Mouse (Mus musculus) MEL (cell line): ENCODE data around the gene Grik5. TPM values are rescaled to one million over a fixed set of nuclear protein-coding genes. Genes with fewer than 3 reads are reported as not detected.

Experiments used
- DNase-seq: peaks from one replicate; pipeline ENCODE4 v3.0.0; 2011; ENCODE audit warnings: low read depth, low spot score
- H3K27ac ChIP-seq: 2 replicates; pipeline ENCODE4 v1.5.1; 2012; ENCODE audit warnings: low read depth, mild to moderate bottlenecking, control low read depth, low read length, moderate library complexity; ENCODE audit not compliant: control insufficient read depth
- H3K27me3 ChIP-seq, 2 experiments: fragments of 150-350 bp in 1 of 2; sonication (generic) in 1 of 2; 2 replicates each; pipeline ENCODE4 v1.6.1; 2012; ENCODE audit warnings: low read length in 2 of 2, mild to moderate bottlenecking in 2 of 2, improper control_type of control experiment in 1 of 2, moderate library complexity in 1 of 2; ENCODE audit not compliant: insufficient read depth in 2 of 2, control insufficient read depth in 1 of 2
- H3K36me3 ChIP-seq, 2 experiments: 2 replicates each; pipeline ENCODE4 v1.6.1; 2012 to 2014; ENCODE audit warnings: low read length in 2 of 2, improper control_type of control experiment in 1 of 2, inconsistent platforms in 1 of 2, mild to moderate bottlenecking in 1 of 2; ENCODE audit not compliant: insufficient read depth in 2 of 2, control insufficient read depth in 1 of 2
- H3K4me1 ChIP-seq, 2 experiments: fragments of 150-350 bp in 1 of 2; sonication (generic) in 1 of 2; 2 replicates each; pipeline ENCODE4 v1.6.1; 2012; ENCODE audit warnings: low read length in 2 of 2, improper control_type of control experiment in 1 of 2, mild to moderate bottlenecking in 1 of 2; ENCODE audit not compliant: insufficient read depth in 2 of 2, control insufficient read depth in 1 of 2
- H3K4me3 ChIP-seq, 2 experiments: fragments of 150-350 bp in 1 of 2; sonication (generic) in 1 of 2; 2 replicates each; pipeline ENCODE4 v1.5.1; 2012; ENCODE audit warnings: low read depth in 2 of 2, low read length in 2 of 2, mild to moderate bottlenecking in 2 of 2, moderate library complexity in 2 of 2, control low read depth in 1 of 2, improper control_type of control experiment in 1 of 2; ENCODE audit not compliant: control insufficient read depth in 1 of 2, insufficient read depth in 1 of 2
- H3K79me2 ChIP-seq: 2 replicates; pipeline ENCODE4 v1.6.1; 2012; ENCODE audit warnings: mild to moderate bottlenecking, low read length, moderate library complexity; ENCODE audit not compliant: control insufficient read depth, poor library complexity, insufficient read depth
- H3K9ac ChIP-seq: 2 replicates; pipeline ENCODE4 v1.6.1; 2012; ENCODE audit warnings: low read depth, mild to moderate bottlenecking, control low read depth, low read length, moderate library complexity; ENCODE audit not compliant: control insufficient read depth, poor library complexity, severe bottlenecking
- H3K9me3 ChIP-seq: fragments of 150-350 bp; sonication (generic); replicated peaks from 2 replicates; pipeline ENCODE4 v1.6.1; 2012; ENCODE audit warnings: mild to moderate bottlenecking, low read length, improper control_type of control experiment, moderate library complexity; ENCODE audit not compliant: insufficient read depth
- CHD2 ChIP-seq: IDR thresholded peaks from 2 replicates; pipeline ENCODE4 v1.6.1; 2011; ENCODE audit warnings: low read length, improper control_type of control experiment
- ETS1 ChIP-seq: IDR thresholded peaks from 2 replicates; pipeline ENCODE4 v1.6.1; 2012; ENCODE audit warnings: low read depth, mild to moderate bottlenecking, inconsistent platforms, low read length, improper control_type of control experiment, moderate library complexity
- GABPA ChIP-seq: IDR thresholded peaks from 2 replicates; pipeline ENCODE4 v1.6.1; 2012; ENCODE audit warnings: low read depth, mild to moderate bottlenecking, inconsistent platforms, low read length, improper control_type of control experiment, moderate library complexity
- GATA1 ChIP-seq: IDR thresholded peaks from 2 replicates; pipeline ENCODE4 v1.6.1; 2011; ENCODE audit warnings: low read depth, low read length, improper control_type of control experiment
- HCFC1 ChIP-seq: IDR thresholded peaks from 2 replicates; pipeline ENCODE4 v1.6.1; 2012; ENCODE audit warnings: low read depth, mild to moderate bottlenecking, inconsistent platforms, low read length, improper control_type of control experiment, moderate library complexity
- KAT2A ChIP-seq: conservative IDR thresholded peaks from 2 replicates; pipeline ENCODE4 v1.6.1; 2012; ENCODE audit warnings: low read depth, low read length, improper control_type of control experiment, inconsistent platforms
- MAFK ChIP-seq: IDR thresholded peaks from 2 replicates; pipeline ENCODE4 v1.6.1; 2011; ENCODE audit warnings: low read depth, mild to moderate bottlenecking, low read length, improper control_type of control experiment, borderline replicate concordance
- MAX ChIP-seq: IDR thresholded peaks from 2 replicates; pipeline ENCODE4 v1.6.1; 2011; ENCODE audit warnings: low read length, improper control_type of control experiment
- MEF2A ChIP-seq: IDR thresholded peaks from 2 replicates; pipeline ENCODE4 v1.6.1; 2014; ENCODE audit warnings: low read depth, mild to moderate bottlenecking, inconsistent platforms, low read length, improper control_type of control experiment; ENCODE audit not compliant: poor library complexity, insufficient replicate concordance, severe bottlenecking; ENCODE audit errors: extremely low read depth
- MYB ChIP-seq: IDR thresholded peaks from 2 replicates; pipeline ENCODE4 v1.6.1; 2011; ENCODE audit warnings: mild to moderate bottlenecking, low read depth, low read length, improper control_type of control experiment
- NRF1 ChIP-seq: IDR thresholded peaks from 2 replicates; pipeline ENCODE4 v1.6.1; 2014; ENCODE audit warnings: low read depth, mild to moderate bottlenecking, inconsistent platforms, low read length, improper control_type of control experiment, moderate library complexity; ENCODE audit not compliant: poor library complexity, insufficient read depth, severe bottlenecking
- POLR2A ChIP-seq, 2 experiments: IDR thresholded peaks; 2 replicates each; pipeline ENCODE4 v1.6.1; 2011 to 2012; ENCODE audit warnings: low read length in 2 of 2, mild to moderate bottlenecking in 2 of 2, control low read depth in 1 of 2, improper control_type of control experiment in 1 of 2, low read depth in 1 of 2, moderate library complexity in 1 of 2; ENCODE audit not compliant: control insufficient read depth in 1 of 2, insufficient read depth in 1 of 2, poor library complexity in 1 of 2
- POLR2AphosphoS2 ChIP-seq: IDR thresholded peaks from 2 replicates; pipeline ENCODE4 v1.6.1; 2011; ENCODE audit warnings: low read length, improper control_type of control experiment
- POLR2AphosphoS5 ChIP-seq: IDR thresholded peaks from 2 replicates; pipeline ENCODE4 v1.6.1; 2012; ENCODE audit warnings: low read depth, borderline replicate concordance, mild to moderate bottlenecking, inconsistent platforms, low read length, moderate library complexity, mixed read lengths
- SIN3A ChIP-seq: IDR thresholded peaks from 2 replicates; pipeline ENCODE4 v1.6.1; 2012; ENCODE audit warnings: low read length, improper control_type of control experiment, inconsistent platforms
- SMC3 ChIP-seq: IDR thresholded peaks from 2 replicates; pipeline ENCODE4 v1.6.1; 2011; ENCODE audit warnings: low read depth, low read length, improper control_type of control experiment
- ZMIZ1 ChIP-seq: IDR thresholded peaks from 2 replicates; pipeline ENCODE4 v1.6.1; 2012; ENCODE audit warnings: low read depth, mild to moderate bottlenecking, inconsistent platforms, low read length, improper control_type of control experiment, moderate library complexity
- ZNF384 ChIP-seq: IDR thresholded peaks from 2 replicates; pipeline ENCODE4 v1.6.1; 2012; ENCODE audit warnings: low read depth, mild to moderate bottlenecking, inconsistent platforms, low read length, improper control_type of control experiment
- polyA plus RNA-seq, 2 experiments: library from polyadenylated mRNA; stranded (reverse) in 1 of 2; unstranded in 1 of 2; fragments of >175 nt in 1 of 2; fragments of >200 nt in 1 of 2; gene quantifications; 2 replicates each; pipeline versions ENCODE4 v1.2.1 to v1.2.4; 2012; ENCODE audit warnings: low replicate concordance in 2 of 2, low read depth in 1 of 2; ENCODE audit not compliant: insufficient read length in 2 of 2, insufficient read depth in 1 of 2, missing spikeins in 1 of 2
- total RNA-seq: library from RNA; depleted of rRNA; stranded (reverse); fragments of 300-350 nt; gene quantifications from 2 replicates; pipeline ENCODE4 v1.2.3, GENCODE M21; 2012

Gene Grik5
- total and polyA plus RNA-seq, 3 experiments: 3.5 to 22.0 TPM; not detected in 1

GRCm38 (mm10) chr7:25000711-25001110 lies 71.4 kb downstream of the Grik5 start:
- no peak for TF ChIP-seq SIN3A
- TF ChIP-seq ZNF384: no peak
- no peak for TF ChIP-seq MAFK
- TF ChIP-seq POLR2AphosphoS2: no peak
- TF ChIP-seq HCFC1: no peak
- no peak for TF ChIP-seq MAX
- no peak for TF ChIP-seq ZMIZ1
- no peak for TF ChIP-seq POLR2A (IDR thresholded peaks at IDR 0.05; ENCODE audit: control insufficient read depth in 1 of 2, insufficient read depth in 1 of 2, low read depth in 1 of 2, low read length in 2 of 2, poor library complexity in 1 of 2)
- TF ChIP-seq SMC3: no peak
- TF ChIP-seq ETS1: no peak
- TF ChIP-seq GABPA: no peak
- TF ChIP-seq MYB: no peak
- TF ChIP-seq GATA1: no peak
- TF ChIP-seq KAT2A: no peak
- TF ChIP-seq POLR2AphosphoS5: no peak
- no peak for TF ChIP-seq CHD2
- no peak for TF ChIP-seq MEF2A
- no peaks in the 10 kb centered on the region for H3K9me3 ChIP-seq
- no peaks in the 10 kb centered on the region for H3K36me3 ChIP-seq
- no peaks in the 10 kb centered on the region; a peak in 2 of 4 replicates for H3K27me3 ChIP-seq
- no peaks in the 10 kb centered on the region for H3K79me2 ChIP-seq
- H3K4me1 ChIP-seq: no peaks in the 10 kb centered on the region
- H3K27ac ChIP-seq: no peak overlapping the region
- DNase-seq: no peak
- H3K9ac ChIP-seq: no peak overlapping the region
- H3K4me3 ChIP-seq: no peak overlapping the region

GRCm38 (mm10) chr7:25000211-25000610 lies 71.9 kb downstream of the Grik5 start:
- Histone ChIP-seq H3K79me2 (no peaks in the 10 kb centered on the region), H3K9me3 (no peaks in the 10 kb centered on the region), H3K36me3 (no peaks in the 10 kb centered on the region), H3K27me3 (no peaks in the 10 kb centered on the region; a peak in 2 of 4 replicates), H3K4me1 (no peaks in the 10 kb centered on the region), H3K27ac (no peak overlapping the region), H3K4me3 (no peak overlapping the region), H3K9ac (no peak overlapping the region)
- no peak for TF ChIP-seq NRF1
- DNase-seq: no peak
